Mouse (Mus musculus): ENCODE measurements around the gene D2hgdh. TPM values are rescaled to one million over a fixed set of nuclear protein-coding genes. Genes with fewer than 3 reads are reported as not detected.
"Not testable (repeated sequence)": the region's sequence is repeated elsewhere in the genome, so short reads cannot be mapped to it uniquely, and the experiment has no call there.

The D2hgdh gene
- polyA plus RNA-seq, 1 experiment from 2014 or later = 18.4 TPM

DNA sequence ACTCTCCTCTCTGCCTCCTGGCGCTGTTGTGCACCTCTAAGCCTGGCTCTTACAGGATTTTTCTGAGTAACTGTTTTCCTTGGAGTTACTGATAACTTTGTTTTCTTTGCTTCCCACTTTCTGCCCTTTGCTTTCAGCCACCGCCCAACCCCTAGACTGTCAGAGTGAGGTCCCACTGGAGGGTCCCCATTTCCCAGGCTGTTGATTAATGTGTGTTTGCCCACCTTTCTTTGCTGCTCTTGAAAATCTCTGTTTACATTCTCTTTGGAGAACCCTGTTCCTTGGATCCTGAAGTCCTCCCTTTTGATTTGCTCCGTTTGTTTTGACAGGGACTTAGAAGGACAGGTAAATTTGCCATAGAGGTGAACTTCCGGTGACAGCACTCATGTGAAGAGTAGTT is 15.8 kb upstream of the D2hgdh start:
- Histone ChIP-seq H3K27ac (no peak overlapping the region), H3K4me2 (replicated peaks) (no peak overlapping the region), H3K36me3 (peaks cover 77% of the 10 kb centered on the region), H3K4me3 (no peak overlapping the region), H3K9ac (no peak overlapping the region), H3K4me1 (peaks cover 19% of the 10 kb centered on the region), H3K9me3 (no peaks in the 10 kb centered on the region), H3K27me3 (no peaks in the 10 kb centered on the region)
- ATAC-seq (ENCODE audit: low FRiP score, low read depth) = no peak
- WGBS = 92% methylated on average over 4 of the region's 4 CpGs

DNA sequence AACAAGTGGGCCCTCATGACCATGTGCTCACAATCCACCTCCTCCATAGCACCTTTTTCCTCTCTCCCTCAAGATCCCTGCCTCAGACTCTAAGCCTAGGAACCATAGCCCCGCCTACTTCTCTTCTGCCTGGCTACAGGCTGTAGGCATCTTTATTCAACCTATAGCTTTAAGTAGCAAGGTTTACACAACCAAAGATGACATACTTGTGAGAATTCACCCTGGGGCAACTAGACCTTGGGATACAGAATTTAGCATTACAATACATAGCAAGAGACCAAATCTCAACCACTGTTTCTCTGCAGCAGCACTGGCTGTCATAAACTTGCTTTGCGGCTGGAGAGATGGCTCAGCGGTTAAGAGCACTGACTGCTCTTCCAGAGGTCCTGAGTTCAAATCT is 14.7 kb upstream of the D2hgdh start:
- Histone ChIP-seq H3K4me3 (no peak overlapping the region), H3K27ac (no peak overlapping the region), H3K9ac (no peak overlapping the region), H3K4me1 (peaks cover 11% of the 10 kb centered on the region), H3K4me2 (replicated peaks) (no peak overlapping the region), H3K27me3 (no peaks in the 10 kb centered on the region), H3K9me3 (no peaks in the 10 kb centered on the region), H3K36me3 (peaks cover 88% of the 10 kb centered on the region)
- ATAC-seq (ENCODE audit: low FRiP score, low read depth) = no peak
- WGBS = 93% methylated on average over 3 of the region's 3 CpGs

GRCm38 (mm10) chr1:93811495-93812039 is 13.1 kb upstream of the D2hgdh start:
- no peak overlapping the region for H3K4me3 ChIP-seq
- no peaks in the 10 kb centered on the region for H3K4me1 ChIP-seq
- H3K9ac ChIP-seq = no peak overlapping the region
- peaks cover 95% of the 10 kb centered on the region for H3K36me3 ChIP-seq
- 92% methylated on average over 8 of the region's 8 CpGs for WGBS
- no peak overlapping the region for H3K4me2 ChIP-seq (replicated peaks)
- ATAC-seq (ENCODE audit: low FRiP score, low read depth) = no peak
- no peaks in the 10 kb centered on the region for H3K9me3 ChIP-seq
- H3K27me3 ChIP-seq = no peaks in the 10 kb centered on the region
- no peak overlapping the region for H3K27ac ChIP-seq

DNA sequence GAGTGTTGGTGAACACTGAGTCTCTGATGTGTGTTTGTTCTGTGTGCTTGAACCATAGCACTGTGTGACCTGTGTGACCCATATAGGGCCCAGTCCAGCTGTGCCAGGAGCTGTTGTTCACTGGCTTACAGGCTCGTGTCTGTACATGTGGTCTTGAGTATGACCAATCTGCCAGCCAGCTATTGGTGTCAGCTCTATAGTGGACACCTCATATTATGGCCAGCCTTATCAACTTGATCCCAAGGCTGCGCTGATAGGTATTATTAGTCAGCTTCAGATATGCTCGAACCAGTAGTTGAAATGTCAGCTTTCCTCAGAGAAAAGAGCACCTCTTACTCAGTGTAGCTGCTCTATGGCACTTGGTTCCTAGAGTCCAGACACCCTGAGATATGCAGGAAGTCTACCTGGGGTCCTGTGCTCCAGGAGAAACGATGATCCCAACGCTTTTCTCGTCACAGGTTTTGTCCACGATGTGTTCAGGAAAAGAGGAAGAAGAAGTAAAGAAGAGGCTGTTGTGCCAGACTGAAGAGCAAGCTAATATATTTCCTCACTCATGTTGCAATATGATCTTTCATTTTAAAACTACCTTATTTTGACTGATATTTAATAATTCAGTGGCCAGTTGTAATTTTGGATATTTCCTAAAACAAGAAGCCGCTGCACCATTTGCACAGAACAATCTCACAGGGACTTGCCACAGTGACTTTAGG is 6.7 kb upstream of the D2hgdh start:
- Histone ChIP-seq H3K9me3 (no peaks in the 10 kb centered on the region), H3K27ac (no peak overlapping the region), H3K27me3 (no peaks in the 10 kb centered on the region), H3K36me3 (peaks cover 87% of the 10 kb centered on the region), H3K4me2 (replicated peaks) (no peak overlapping the region), H3K4me1 (no peaks in the 10 kb centered on the region), H3K9ac (no peak overlapping the region), H3K4me3 (no peak overlapping the region)
- WGBS = 92% methylated on average over 8 of the region's 8 CpGs
- ATAC-seq (ENCODE audit: low FRiP score, low read depth) = no peak

GRCm38 (mm10) chr1:93818722-93819121 is 6.0 kb upstream of the D2hgdh start:
- Histone ChIP-seq H3K9ac (no peak overlapping the region), H3K4me3 (no peak overlapping the region), H3K4me2 (replicated peaks) (no peak overlapping the region), H3K27ac (no peak overlapping the region), H3K4me1 (no peaks in the 10 kb centered on the region), H3K36me3 (peaks cover 80% of the 10 kb centered on the region), H3K9me3 (no peaks in the 10 kb centered on the region), H3K27me3 (no peaks in the 10 kb centered on the region)
- WGBS = 92% methylated on average over 7 of the region's 7 CpGs
- no peak for ATAC-seq (ENCODE audit: low FRiP score, low read depth)

DNA sequence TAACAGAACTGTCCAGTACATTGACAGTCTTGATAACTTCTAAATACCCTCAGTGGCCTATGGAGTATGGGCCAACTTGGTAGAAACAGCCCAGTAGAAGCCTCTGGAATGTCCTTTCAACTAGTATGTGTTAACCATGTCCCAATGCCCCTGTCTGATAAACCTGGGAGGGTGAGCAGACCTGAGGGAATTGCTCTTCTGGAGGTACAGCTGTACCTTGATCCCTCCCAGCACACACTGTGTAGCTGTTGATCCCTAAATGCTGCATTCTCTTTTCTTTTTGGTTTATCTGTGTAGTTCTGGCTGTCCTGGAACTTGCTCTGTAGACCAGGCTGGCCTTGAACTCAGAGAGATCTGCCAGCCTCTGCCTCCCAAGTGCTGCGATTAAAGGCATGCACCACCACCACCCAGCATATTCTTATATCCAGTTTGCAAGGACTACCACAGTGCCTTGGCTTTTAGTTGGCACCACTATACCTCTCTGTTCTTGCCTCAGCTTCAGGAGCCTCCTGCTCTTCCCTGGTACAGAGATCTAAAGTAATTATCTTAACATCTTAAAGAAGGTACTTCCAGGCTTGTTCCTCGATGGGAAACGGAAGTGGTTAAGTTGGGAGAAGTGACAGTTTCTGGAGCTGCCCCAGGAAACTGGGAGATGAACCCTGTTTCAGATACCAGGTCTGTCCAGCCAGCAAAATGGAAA is 763 bp upstream of the D2hgdh start:
- Histone ChIP-seq H3K9me3 (no peaks in the 10 kb centered on the region), H3K4me2 (replicated peaks) (peak overlapping the region; percentile 76; the same call in 1 of the 2 replicates), H3K27me3 (no peaks in the 10 kb centered on the region), H3K4me3 (no peak overlapping the region), H3K36me3 (peaks cover 31% of the 10 kb centered on the region), H3K4me1 (peaks cover 14% of the 10 kb centered on the region), H3K27ac (no peak overlapping the region), H3K9ac (no peak overlapping the region)
- WGBS = 78% methylated on average over 3 of the region's 3 CpGs
- ATAC-seq (ENCODE audit: low FRiP score, low read depth) = no peak

GRCm38 (mm10) chr1:93825105-93825674 is 481 bp downstream of the D2hgdh start:
- peak overlapping the region; percentile 94 for H3K27ac ChIP-seq
- peak; percentile 98 for ATAC-seq (ENCODE audit: low FRiP score, low read depth)
- H3K36me3 ChIP-seq = peaks cover 24% of the 10 kb centered on the region
- H3K4me2 ChIP-seq (replicated peaks) = peak overlapping the region; percentile 76
- peak overlapping the region; percentile 53 for H3K4me3 ChIP-seq
- no peaks in the 10 kb centered on the region for H3K27me3 ChIP-seq
- under 1% methylated on average over 30 of the region's 30 CpGs for WGBS
- peak overlapping the region; percentile 69 for H3K9ac ChIP-seq
- H3K9me3 ChIP-seq = no peaks in the 10 kb centered on the region
- H3K4me1 ChIP-seq = peaks cover 14% of the 10 kb centered on the region

- peak overlapping the region; percentile 94 for H3K27ac ChIP-seq
- WGBS = 44% methylated on average over 27 of the region's 27 CpGs
- peaks cover 14% of the 10 kb centered on the region for H3K4me1 ChIP-seq
- no peaks in the 10 kb centered on the region for H3K9me3 ChIP-seq
- ATAC-seq (ENCODE audit: low FRiP score, low read depth) = no peak
- H3K36me3 ChIP-seq = peaks cover 16% of the 10 kb centered on the region
- peak overlapping the region; percentile 69 for H3K9ac ChIP-seq
- H3K4me2 ChIP-seq (replicated peaks) = peak overlapping the region; percentile 76
- peak overlapping the region; percentile 53 for H3K4me3 ChIP-seq
- H3K27me3 ChIP-seq = no peaks in the 10 kb centered on the region
Measured at GRCm38 (mm10) chr1:93825771-93826539, 1.2 kb downstream of the D2hgdh start.

- H3K27me3 ChIP-seq = no peaks in the 10 kb centered on the region
- no peak overlapping the region for H3K27ac ChIP-seq
- no peak for ATAC-seq (ENCODE audit: low FRiP score, low read depth)
- H3K4me1 ChIP-seq = peaks cover 14% of the 10 kb centered on the region
- no peaks in the 10 kb centered on the region for H3K9me3 ChIP-seq
- peak overlapping the region; percentile 76 for H3K4me2 ChIP-seq (replicated peaks)
- peaks cover 11% of the 10 kb centered on the region for H3K36me3 ChIP-seq
- WGBS = 98% methylated on average over 9 of the region's 9 CpGs
- H3K9ac ChIP-seq = no peak overlapping the region
- peak overlapping the region; percentile 53; the same call in 1 of the 2 replicates for H3K4me3 ChIP-seq
Measured at GRCm38 (mm10) chr1:93826540-93826835, 1.8 kb downstream of the D2hgdh start.

GRCm38 (mm10) chr1:93832754-93833360 is 8.1 kb downstream of the D2hgdh start:
- not testable (repeated sequence) for ATAC-seq (ENCODE audit: low FRiP score, low read depth); H3K27me3 ChIP-seq; H3K4me2 ChIP-seq (replicated peaks); H3K4me3 ChIP-seq; H3K4me1 ChIP-seq; H3K9me3 ChIP-seq; H3K27ac ChIP-seq; H3K9ac ChIP-seq
- WGBS = 44% methylated on average over 3 of the region's 4 CpGs
- H3K36me3 ChIP-seq = peaks cover 28% of the 10 kb centered on the region

DNA sequence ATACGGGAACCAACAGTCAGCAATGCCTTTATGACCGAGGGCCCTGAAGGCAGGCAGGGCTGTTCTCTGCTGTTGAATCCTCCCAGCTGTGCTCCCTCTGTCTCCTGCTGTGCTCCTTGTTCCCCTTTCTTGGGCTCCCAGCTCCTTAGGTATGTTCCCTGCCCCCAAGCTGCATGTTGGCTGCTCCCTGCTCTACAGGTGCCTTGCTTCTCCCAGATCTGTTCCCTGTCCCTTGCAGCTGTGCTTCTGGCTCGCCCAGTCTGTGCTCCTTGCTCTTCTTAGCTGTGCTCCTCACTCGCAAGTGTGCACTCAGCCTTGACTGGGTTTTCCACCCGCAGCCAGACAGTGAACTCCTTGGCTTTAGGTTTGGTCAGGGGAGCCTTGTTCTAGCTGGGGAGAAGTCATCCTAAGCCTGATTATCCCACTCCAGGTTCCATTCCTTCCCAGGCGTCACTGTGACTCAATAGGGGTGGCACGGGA is 10.0 kb downstream of the D2hgdh start:
- H3K4me2 ChIP-seq (replicated peaks) = no peak overlapping the region
- no peaks in the 10 kb centered on the region for H3K4me1 ChIP-seq
- no peak for ATAC-seq (ENCODE audit: low FRiP score, low read depth)
- peaks cover 32% of the 10 kb centered on the region for H3K36me3 ChIP-seq
- H3K27me3 ChIP-seq = no peaks in the 10 kb centered on the region
- no peak overlapping the region for H3K9ac ChIP-seq
- no peak overlapping the region for H3K4me3 ChIP-seq
- no peak overlapping the region for H3K27ac ChIP-seq
- WGBS = 86% methylated on average over 7 of the region's 7 CpGs
- no peaks in the 10 kb centered on the region for H3K9me3 ChIP-seq
